Mouse (Mus musculus) limb, embryonic 12.5 days (tissue): Measurements from ENCODE around the gene Hmcn1. TPM values are rescaled to one million over a fixed set of nuclear protein-coding genes. Genes with fewer than 3 reads are reported as not detected.

Experiments used
- ATAC-seq: fragments of 200-750 bp; cut with Nextera tagmentation; 2 replicates; pipeline ENCODE4 v1.8.0; 2017; ENCODE audit warnings: low read depth, moderate TSS enrichment; ENCODE audit not compliant: insufficient number of reproducible peaks, insufficient read depth, low FRiP score, low TSS enrichment
- H3K27ac ChIP-seq: fragments of 300-500 bp; sonication (generic); 2 replicates; pipeline ENCODE4 v1.5.1; 2016; ENCODE audit warnings: mild to moderate bottlenecking, moderate library complexity
- H3K27me3 ChIP-seq: fragments of 300-500 bp; sonication (generic); 2 replicates; pipeline ENCODE4 v1.6.1; 2016; ENCODE audit warnings: mild to moderate bottlenecking, moderate library complexity
- H3K36me3 ChIP-seq: fragments of 300-500 bp; sonication (generic); 2 replicates; pipeline ENCODE4 v1.6.1; 2016; ENCODE audit warnings: mild to moderate bottlenecking, moderate library complexity
- H3K4me1 ChIP-seq: fragments of 300-500 bp; sonication (generic); replicated peaks from 2 replicates; pipeline ENCODE4 v1.6.1; 2016
- H3K4me2 ChIP-seq: fragments of 300-500 bp; sonication (generic); 2 replicates; pipeline ENCODE4 v1.6.1; 2016; ENCODE audit warnings: mild to moderate bottlenecking, moderate library complexity
- H3K4me3 ChIP-seq: fragments of 300-500 bp; sonication (generic); replicated peaks from 2 replicates; pipeline ENCODE4 v1.5.1; 2016; ENCODE audit warnings: mild to moderate bottlenecking
- H3K9ac ChIP-seq: fragments of 300-500 bp; sonication (generic); replicated peaks from 2 replicates; pipeline ENCODE4 v1.6.1; 2016; ENCODE audit warnings: mild to moderate bottlenecking, moderate library complexity
- H3K9me3 ChIP-seq: fragments of 300-500 bp; sonication (generic); 2 replicates; pipeline ENCODE4 v1.6.1; 2016; ENCODE audit warnings: mild to moderate bottlenecking, moderate library complexity
- WGBS: fragments of 180-500 bp; shearing (Covaris S2); methylation state at CpG from one replicate; pipeline ENCODE4 v1.1.7; 2016; 5-methylcytosine and 5-hydroxymethylcytosine counted together
- polyA plus RNA-seq: library from polyadenylated mRNA; unstranded; fragments of >200 nt; fragmentation: Nextera tagmentation; extraction: Ambion mirVana; gene quantifications from 2 replicates; pipeline ENCODE4 v1.2.1, GENCODE M21; 2016

The Hmcn1 gene
- polyA plus RNA-seq, 1 experiment from 2014 or later = 25.6 TPM

GRCm38 (mm10) chr1:150743097-150743843, 250.0 kb downstream of the Hmcn1 start:
- H3K9ac ChIP-seq = no peak overlapping the region
- WGBS = 68% methylated on average over 19 of the region's 19 CpGs
- H3K27ac ChIP-seq = peak overlapping the region; percentile 60
- H3K27me3 ChIP-seq = no peaks in the 10 kb centered on the region
- H3K9me3 ChIP-seq = no peaks in the 10 kb centered on the region
- no peak overlapping the region for H3K4me2 ChIP-seq
- H3K4me1 ChIP-seq = peaks cover 19% of the 10 kb centered on the region
- ATAC-seq = peak; percentile 83
- H3K4me3 ChIP-seq = no peak overlapping the region
- peaks cover 51% of the 10 kb centered on the region for H3K36me3 ChIP-seq

GRCm38 (mm10) chr1:150742376-150743087, 250.7 kb downstream of the Hmcn1 start:
- H3K27me3 ChIP-seq = no peaks in the 10 kb centered on the region
- peaks cover 47% of the 10 kb centered on the region for H3K36me3 ChIP-seq
- 60% methylated on average over 7 of the region's 7 CpGs for WGBS
- peaks cover 14% of the 10 kb centered on the region for H3K4me1 ChIP-seq
- H3K27ac ChIP-seq = peak overlapping the region; percentile 60
- H3K4me2 ChIP-seq = no peak overlapping the region
- no peaks in the 10 kb centered on the region for H3K9me3 ChIP-seq
- ATAC-seq = no peak
- H3K9ac ChIP-seq = no peak overlapping the region
- no peak overlapping the region for H3K4me3 ChIP-seq

GRCm38 (mm10) chr1:150711438-150711837, 281.8 kb downstream of the Hmcn1 start:
- Histone ChIP-seq H3K4me2 (no peak overlapping the region), H3K27ac (no peak overlapping the region), H3K4me1 (peaks cover 5% of the 10 kb centered on the region; the same call in 1 of the 2 replicates), H3K9me3 (no peaks in the 10 kb centered on the region), H3K27me3 (no peaks in the 10 kb centered on the region), H3K36me3 (peaks cover 22% of the 10 kb centered on the region), H3K4me3 (no peak overlapping the region), H3K9ac (no peak overlapping the region)
- ATAC-seq = no peak
- 58% methylated on average over 5 of the region's 5 CpGs for WGBS

- Histone ChIP-seq H3K36me3 (peaks cover 22% of the 10 kb centered on the region), H3K9me3 (no peaks in the 10 kb centered on the region), H3K9ac (no peak overlapping the region), H3K4me3 (no peak overlapping the region), H3K27ac (no peak overlapping the region), H3K27me3 (no peaks in the 10 kb centered on the region), H3K4me2 (no peak overlapping the region), H3K4me1 (peaks cover 5% of the 10 kb centered on the region; the same call in 1 of the 2 replicates)
- 41% methylated on average over 4 of the region's 4 CpGs for WGBS
- no peak for ATAC-seq
Observed at GRCm38 (mm10) chr1:150706502-150706901, 286.7 kb downstream of the Hmcn1 start.

GRCm38 (mm10) chr1:150697749-150698148, 295.5 kb downstream of the Hmcn1 start:
- WGBS = 91% methylated on average over 3 of the region's 3 CpGs
- no peak overlapping the region for H3K9ac ChIP-seq
- no peak overlapping the region for H3K4me2 ChIP-seq
- no peaks in the 10 kb centered on the region for H3K27me3 ChIP-seq
- H3K4me1 ChIP-seq = peaks cover 3% of the 10 kb centered on the region; the same call in 1 of the 2 replicates
- ATAC-seq = no peak
- no peak overlapping the region for H3K27ac ChIP-seq
- H3K4me3 ChIP-seq = no peak overlapping the region
- peaks cover 65% of the 10 kb centered on the region for H3K36me3 ChIP-seq
- H3K9me3 ChIP-seq = no peaks in the 10 kb centered on the region

GRCm38 (mm10) chr1:150682044-150682443, 311.2 kb downstream of the Hmcn1 start:
- WGBS = 10% methylated on average over 6 of the region's 6 CpGs
- Histone ChIP-seq H3K4me1 (peaks cover 33% of the 10 kb centered on the region), H3K4me2 (0 out of 2 replicates have a peak overlapping the region, but pooled peaks have one; percentile 13), H3K27ac (0 out of 2 replicates have a peak overlapping the region, but pooled peaks have one; percentile 8), H3K9ac (no peak overlapping the region), H3K4me3 (no peak overlapping the region), H3K27me3 (no peaks in the 10 kb centered on the region), H3K36me3 (peaks cover 43% of the 10 kb centered on the region), H3K9me3 (no peaks in the 10 kb centered on the region)
- ATAC-seq = no peak

GRCm38 (mm10) chr1:150681433-150681832, 311.8 kb downstream of the Hmcn1 start:
- H3K4me3 ChIP-seq = no peak overlapping the region
- no peaks in the 10 kb centered on the region for H3K27me3 ChIP-seq
- H3K36me3 ChIP-seq = peaks cover 42% of the 10 kb centered on the region
- H3K9me3 ChIP-seq = no peaks in the 10 kb centered on the region
- no peak overlapping the region for H3K4me2 ChIP-seq
- no peak overlapping the region for H3K9ac ChIP-seq
- peaks cover 33% of the 10 kb centered on the region for H3K4me1 ChIP-seq
- H3K27ac ChIP-seq = 0 out of 2 replicates have a peak overlapping the region, but pooled peaks have one; percentile 8
- no peak for ATAC-seq
- WGBS = 62% methylated on average over 3 of the region's 3 CpGs

- H3K36me3 ChIP-seq = peaks cover 41% of the 10 kb centered on the region
- no peaks in the 10 kb centered on the region for H3K9me3 ChIP-seq
- ATAC-seq = no peak
- no peak overlapping the region for H3K4me2 ChIP-seq
- no peaks in the 10 kb centered on the region for H3K27me3 ChIP-seq
- no peak overlapping the region for H3K4me3 ChIP-seq
- H3K9ac ChIP-seq = no peak overlapping the region
- WGBS = 81% methylated on average over 15 of the region's 15 CpGs
- peak overlapping the region; percentile 70; the same call in 1 of the 2 replicates for H3K27ac ChIP-seq
- peaks cover 33% of the 10 kb centered on the region for H3K4me1 ChIP-seq
Observed at GRCm38 (mm10) chr1:150681006-150681405, 312.2 kb downstream of the Hmcn1 start.

- no peak overlapping the region for H3K9ac ChIP-seq
- no peak overlapping the region for H3K4me2 ChIP-seq
- no peak overlapping the region for H3K4me3 ChIP-seq
- ATAC-seq = no peak
- peaks cover 41% of the 10 kb centered on the region for H3K36me3 ChIP-seq
- H3K4me1 ChIP-seq = peaks cover 33% of the 10 kb centered on the region
- no peaks in the 10 kb centered on the region for H3K9me3 ChIP-seq
- peak overlapping the region; percentile 70 for H3K27ac ChIP-seq
- no peaks in the 10 kb centered on the region for H3K27me3 ChIP-seq
- 55% methylated on average over 4 of the region's 4 CpGs for WGBS
Observed at GRCm38 (mm10) chr1:150680345-150680744, 312.9 kb downstream of the Hmcn1 start.

GRCm38 (mm10) chr1:150645314-150645713, 347.9 kb downstream of the Hmcn1 start:
- ATAC-seq = no peak
- no peak overlapping the region for H3K4me3 ChIP-seq
- no peak overlapping the region for H3K27ac ChIP-seq
- H3K36me3 ChIP-seq = peaks cover 67% of the 10 kb centered on the region
- no peak overlapping the region for H3K9ac ChIP-seq
- no peak overlapping the region for H3K4me2 ChIP-seq
- H3K27me3 ChIP-seq = no peaks in the 10 kb centered on the region
- no peaks in the 10 kb centered on the region for H3K4me1 ChIP-seq
- no peaks in the 10 kb centered on the region for H3K9me3 ChIP-seq
- WGBS = 55% methylated on average over 1 of the region's 1 CpGs

- no peak overlapping the region for H3K9ac ChIP-seq
- H3K27me3 ChIP-seq = no peaks in the 10 kb centered on the region
- H3K4me2 ChIP-seq = no peak overlapping the region
- H3K9me3 ChIP-seq = no peaks in the 10 kb centered on the region
- WGBS = 64% methylated on average over 6 of the region's 6 CpGs
- no peak for ATAC-seq
- H3K4me1 ChIP-seq = no peaks in the 10 kb centered on the region
- no peak overlapping the region for H3K4me3 ChIP-seq
- H3K36me3 ChIP-seq = peaks cover 35% of the 10 kb centered on the region
- H3K27ac ChIP-seq = no peak overlapping the region
Observed at GRCm38 (mm10) chr1:150639522-150639921, 353.7 kb downstream of the Hmcn1 start.
